Mouse (Mus musculus) forebrain, embryonic 12.5 days (tissue): ENCODE data around the gene Cluh. TPM values are rescaled to one million over a fixed set of nuclear protein-coding genes. Genes with fewer than 3 reads are reported as not detected.

Experiments
- ATAC-seq: fragments of 200-750 bp; cut with Nextera tagmentation; 2 replicates; pipeline ENCODE4 v1.8.0; 2017; ENCODE audit warnings: moderate TSS enrichment; ENCODE audit not compliant: low FRiP score
- H3K27ac ChIP-seq: fragments of 300-500 bp; sonication (generic); 2 replicates; pipeline ENCODE4 v1.5.1; 2016; ENCODE audit warnings: mild to moderate bottlenecking
- H3K27me3 ChIP-seq: fragments of 300-500 bp; sonication (generic); 2 replicates; pipeline ENCODE4 v1.6.1; 2016; ENCODE audit warnings: mild to moderate bottlenecking
- H3K36me3 ChIP-seq: fragments of 300-500 bp; sonication (generic); replicated peaks from 2 replicates; pipeline ENCODE4 v1.6.1; 2016; ENCODE audit warnings: mild to moderate bottlenecking
- H3K4me1 ChIP-seq: fragments of 300-500 bp; sonication (generic); 2 replicates; pipeline ENCODE4 v1.6.1; 2016
- H3K4me2 ChIP-seq: fragments of 300-500 bp; sonication (generic); 2 replicates; pipeline ENCODE4 v1.6.1; 2016; ENCODE audit warnings: mild to moderate bottlenecking, moderate library complexity
- H3K4me3 ChIP-seq: fragments of 300-500 bp; sonication (generic); replicated peaks from 2 replicates; pipeline ENCODE4 v1.5.1; 2016; ENCODE audit warnings: mild to moderate bottlenecking
- H3K9ac ChIP-seq: fragments of 300-500 bp; sonication (generic); 2 replicates; pipeline ENCODE4 v1.6.1; 2016; ENCODE audit warnings: mild to moderate bottlenecking
- H3K9me3 ChIP-seq: fragments of 300-500 bp; sonication (generic); 2 replicates; pipeline ENCODE4 v1.6.1; 2016
- WGBS: fragments of 180-500 bp; shearing (Covaris S2); methylation state at CpG from one replicate; pipeline ENCODE4 v1.1.7; 2016; 5-methylcytosine and 5-hydroxymethylcytosine counted together
- polyA plus RNA-seq: library from polyadenylated mRNA; unstranded; fragments of >200 nt; fragmentation: Nextera tagmentation; extraction: Ambion mirVana; gene quantifications from 2 replicates; pipeline ENCODE4 v1.2.1, GENCODE M21; 2016

The Cluh gene
- polyA plus RNA-seq: 18.0 and 18.5 TPM in 2 replicates

GRCm38 (mm10) chr11:74649095-74649646 lies at the start of gene Cluh:
Cluh (plus strand) TSS chr11:74649495.
- Histone ChIP-seq H3K9me3 (no peaks in the 10 kb centered on the region), H3K36me3 (0 out of 2 replicates have a peak, but pooled peaks cover 4% of the 10 kb centered on the region), H3K27ac (peak within 1 kb of the TSS; percentile 67), H3K4me2 (peak within 1 kb of the TSS; percentile 95), H3K9ac (peak within 1 kb of the TSS; percentile 80), H3K4me1 (peaks cover 34% of the 10 kb centered on the region), H3K27me3 (no peaks in the 10 kb centered on the region), H3K4me3 (peak within 1 kb of the TSS; percentile 95)
- ATAC-seq: peak; percentile 92
- under 1% methylated on average over 57 of the region's 58 CpGs for WGBS

GRCm38 (mm10) chr11:74602286-74602685 lies 47.0 kb upstream of the Cluh start:
- Histone ChIP-seq H3K4me1 (no peaks in the 10 kb centered on the region), H3K27ac (no peak overlapping the region), H3K4me3 (no peak overlapping the region), H3K9me3 (no peaks in the 10 kb centered on the region), H3K27me3 (no peaks in the 10 kb centered on the region), H3K4me2 (no peak overlapping the region), H3K36me3 (no peaks in the 10 kb centered on the region), H3K9ac (no peak overlapping the region)
- 92% methylated on average over 1 of the region's 1 CpGs for WGBS
- ATAC-seq: no peak

- Histone ChIP-seq H3K27ac (no peak overlapping the region), H3K9me3 (no peaks in the 10 kb centered on the region), H3K4me3 (no peak overlapping the region; the same call in 1 of the 2 replicates), H3K4me2 (peak overlapping the region; percentile 62), H3K9ac (peak overlapping the region; percentile 44; the same call in 1 of the 2 replicates), H3K4me1 (peaks cover 8% of the 10 kb centered on the region), H3K36me3 (no peaks in the 10 kb centered on the region), H3K27me3 (peaks cover 56% of the 10 kb centered on the region)
- 25% methylated on average over 5 of the region's 5 CpGs for WGBS
- ATAC-seq: no peak
These were observed 39.2 kb upstream of the Cluh start for GRCm38 (mm10) chr11:74610068-74610467.

- peak within 1 kb of the TSS; percentile 62 for H3K4me2 ChIP-seq
- H3K4me1 ChIP-seq: peaks cover 8% of the 10 kb centered on the region
- H3K36me3 ChIP-seq: no peaks in the 10 kb centered on the region
- ATAC-seq: no peak
- no peaks in the 10 kb centered on the region for H3K9me3 ChIP-seq
- under 1% methylated on average over 49 of the region's 50 CpGs for WGBS
- H3K4me3 ChIP-seq: peak within 1 kb of the TSS; percentile 39
- H3K27ac ChIP-seq: no peak within 1 kb of the TSS
- H3K9ac ChIP-seq: peak within 1 kb of the TSS; percentile 44
- peaks cover 60% of the 10 kb centered on the region for H3K27me3 ChIP-seq
These were observed 38.6 kb upstream of the Cluh start, which contains the start of gene Rap1gap2 for GRCm38 (mm10) chr11:74610545-74611176. Rap1gap2 (minus strand) TSS chr11:74610915.

- no peak overlapping the region for H3K9ac ChIP-seq
- peaks cover 66% of the 10 kb centered on the region for H3K27me3 ChIP-seq
These were observed 37.9 kb upstream of the Cluh start for GRCm38 (mm10) chr11:74611437-74611836.

GRCm38 (mm10) chr11:74613428-74613827 lies 35.9 kb upstream of the Cluh start:
- Histone ChIP-seq H3K27me3 (peaks cover 70% of the 10 kb centered on the region), H3K9me3 (no peaks in the 10 kb centered on the region), H3K4me3 (no peak overlapping the region), H3K4me1 (peaks cover 8% of the 10 kb centered on the region), H3K27ac (no peak overlapping the region), H3K4me2 (no peak overlapping the region), H3K9ac (no peak overlapping the region), H3K36me3 (no peaks in the 10 kb centered on the region)
- 70% methylated on average over 4 of the region's 4 CpGs for WGBS
- no peak for ATAC-seq

More at GRCm38 (mm10) chr11:74611437-74611836, 37.9 kb upstream of the Cluh start:
- Histone ChIP-seq H3K4me1 (peaks cover 8% of the 10 kb centered on the region), H3K9me3 (no peaks in the 10 kb centered on the region), H3K4me2 (no peak overlapping the region), H3K36me3 (no peaks in the 10 kb centered on the region), H3K27ac (no peak overlapping the region), H3K4me3 (no peak overlapping the region)
- ATAC-seq: no peak
- WGBS: 22% methylated on average over 7 of the region's 7 CpGs

- ATAC-seq: no peak
- H3K4me1 ChIP-seq: peaks cover 19% of the 10 kb centered on the region
- peaks cover 72% of the 10 kb centered on the region for H3K27me3 ChIP-seq
- H3K4me2 ChIP-seq: no peak overlapping the region
- no peak overlapping the region for H3K4me3 ChIP-seq
- H3K9me3 ChIP-seq: no peaks in the 10 kb centered on the region
- H3K36me3 ChIP-seq: no peaks in the 10 kb centered on the region
- H3K9ac ChIP-seq: no peak overlapping the region
- 55% methylated on average over 5 of the region's 5 CpGs for WGBS
- H3K27ac ChIP-seq: no peak overlapping the region
These were observed 33.7 kb upstream of the Cluh start for GRCm38 (mm10) chr11:74615571-74615970.

GRCm38 (mm10) chr11:74619201-74619955 lies 29.9 kb upstream of the Cluh start, which contains the start of gene Ccdc92b:
Ccdc92b (plus strand) TSS chr11:74619605.
- peaks cover 14% of the 10 kb centered on the region for H3K4me1 ChIP-seq
- peaks cover 60% of the 10 kb centered on the region for H3K27me3 ChIP-seq
- H3K36me3 ChIP-seq: no peaks in the 10 kb centered on the region
- H3K9ac ChIP-seq: peak within 1 kb of the TSS; percentile 59
- WGBS: under 1% methylated on average over 55 of the region's 63 CpGs
- peak within 1 kb of the TSS; percentile 56 for H3K4me3 ChIP-seq
- no peak within 1 kb of the TSS for H3K27ac ChIP-seq
- peak; percentile 82 for ATAC-seq
- no peaks in the 10 kb centered on the region for H3K9me3 ChIP-seq
- H3K4me2 ChIP-seq: peak within 1 kb of the TSS; percentile 77

- Histone ChIP-seq H3K4me3 (peak overlapping the region; percentile 56), H3K27ac (no peak overlapping the region), H3K36me3 (no peaks in the 10 kb centered on the region), H3K4me1 (peaks cover 14% of the 10 kb centered on the region), H3K4me2 (peak overlapping the region; percentile 77), H3K9ac (peak overlapping the region; percentile 59), H3K9me3 (no peaks in the 10 kb centered on the region), H3K27me3 (peaks cover 57% of the 10 kb centered on the region)
- no peak; the same call in none of the 2 replicates for ATAC-seq
- 3% methylated on average over 14 of the region's 16 CpGs for WGBS
These were observed 29.4 kb upstream of the Cluh start for GRCm38 (mm10) chr11:74619956-74620300.

GRCm38 (mm10) chr11:74621974-74622669 lies 27.2 kb upstream of the Cluh start:
- Histone ChIP-seq H3K4me3 (no peak overlapping the region), H3K9ac (no peak overlapping the region), H3K4me2 (no peak overlapping the region), H3K27me3 (peaks cover 45% of the 10 kb centered on the region), H3K27ac (no peak overlapping the region), H3K9me3 (no peaks in the 10 kb centered on the region), H3K36me3 (no peaks in the 10 kb centered on the region), H3K4me1 (peaks cover 14% of the 10 kb centered on the region)
- no peak for ATAC-seq
- WGBS: 81% methylated on average over 8 of the region's 8 CpGs

- H3K9ac ChIP-seq: no peak overlapping the region
- H3K4me2 ChIP-seq: no peak overlapping the region
- 79% methylated on average over 6 of the region's 6 CpGs for WGBS
- H3K36me3 ChIP-seq: no peaks in the 10 kb centered on the region
- H3K27ac ChIP-seq: no peak overlapping the region
- peaks cover 14% of the 10 kb centered on the region for H3K4me1 ChIP-seq
- H3K4me3 ChIP-seq: no peak overlapping the region
- ATAC-seq: no peak
- no peaks in the 10 kb centered on the region for H3K9me3 ChIP-seq
- H3K27me3 ChIP-seq: peaks cover 34% of the 10 kb centered on the region
These were observed 25.6 kb upstream of the Cluh start for GRCm38 (mm10) chr11:74623693-74624092.

GRCm38 (mm10) chr11:74625333-74625732 lies 24.0 kb upstream of the Cluh start:
- Histone ChIP-seq H3K4me3 (no peak overlapping the region), H3K9ac (no peak overlapping the region), H3K4me2 (no peak overlapping the region), H3K36me3 (no peaks in the 10 kb centered on the region), H3K4me1 (0 out of 2 replicates have a peak, but pooled peaks cover 3% of the 10 kb centered on the region), H3K27me3 (peaks cover 19% of the 10 kb centered on the region), H3K27ac (no peak overlapping the region), H3K9me3 (no peaks in the 10 kb centered on the region)
- ATAC-seq: no peak
